Mouse (Mus musculus) CD4-positive, CD25-positive, alpha-beta regulatory T cell, adult 2 months (primary cell): ENCODE measurements around the gene Ilkap.

ENCODE experiments used
- DNase-seq: peaks from one replicate; pipeline ENCODE4 v3.0.0-alpha.2; 2012; ENCODE audit warnings: low read depth, low spot score

Gene Ilkap

GRCm38 (mm10) chr1:91356105-91356504 is 42.5 kb downstream of the Ilkap start:
- no peak for DNase-seq

GRCm38 (mm10) chr1:91352277-91352676 is 46.3 kb downstream of the Ilkap start:
- DNase-seq, result no peak

DNA sequence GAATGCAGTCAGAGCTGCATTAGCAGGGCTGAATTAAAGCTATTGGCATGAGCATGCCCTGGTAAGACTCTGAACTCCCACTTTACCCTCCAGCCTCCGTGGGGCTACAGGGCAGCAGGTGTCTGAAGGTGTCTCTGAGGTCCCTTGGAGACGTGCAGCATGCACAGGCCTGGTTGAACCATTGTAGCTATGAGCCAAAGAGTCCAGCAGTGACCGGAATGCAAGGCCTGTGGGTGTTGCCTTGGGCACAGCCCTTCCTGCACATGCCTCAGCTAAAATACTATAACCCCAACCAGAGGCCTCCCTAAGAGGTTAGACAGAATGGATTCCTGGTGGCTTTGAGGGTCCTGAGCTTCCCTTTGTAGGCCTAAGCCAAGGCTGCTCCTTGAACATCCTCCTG is 47.4 kb downstream of the Ilkap start:
- DNase-seq, result no peak

DNA sequence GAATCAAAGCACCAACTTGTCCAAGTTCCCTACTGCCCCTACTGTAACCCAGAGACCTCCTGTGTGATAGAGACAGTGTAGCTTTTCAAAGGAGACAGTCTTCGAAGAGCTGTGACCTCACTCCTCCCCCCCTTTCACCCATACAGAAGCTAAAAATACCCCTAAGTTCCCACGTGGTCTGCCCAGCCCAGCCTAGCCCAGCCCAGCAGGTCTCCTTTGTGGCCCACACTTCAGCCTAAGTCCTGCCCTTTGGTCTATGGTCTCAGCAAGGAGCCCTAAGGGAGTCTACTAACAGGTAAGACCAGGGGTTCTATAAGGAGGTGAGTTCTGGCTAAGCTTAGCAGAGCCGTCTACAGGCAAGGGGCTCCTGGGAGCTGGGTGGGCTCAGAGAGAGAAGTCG is 47.8 kb downstream of the Ilkap start, which contains the start of gene Klhl30:
Gene Klhl30 (plus strand): TSS at position 176 of the 400 bp plus-strand sequence.
- no peak for DNase-seq

DNA sequence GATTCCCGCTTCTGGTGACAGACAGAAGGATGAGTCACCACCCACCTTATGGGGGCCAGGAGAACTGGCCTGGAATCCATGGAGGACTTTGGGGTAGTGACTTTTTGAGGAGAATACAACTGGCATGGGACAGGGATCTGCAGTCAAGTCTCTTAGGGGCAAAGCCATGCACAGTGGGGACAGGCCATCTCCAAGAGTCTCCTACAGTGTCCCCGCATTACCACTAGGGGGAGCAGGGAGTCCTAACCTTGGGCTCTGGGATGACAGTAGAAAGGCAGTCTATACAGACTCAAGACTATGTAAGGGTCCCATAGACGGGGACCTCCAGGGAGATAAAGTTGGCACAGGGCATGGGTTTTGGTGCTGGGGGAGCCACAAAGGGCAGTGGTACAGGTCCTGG is 51.7 kb downstream of the Ilkap start:
- DNase-seq, result peak; percentile 76

- no peak for DNase-seq
Measured at GRCm38 (mm10) chr1:91344921-91345685, 53.5 kb downstream of the Ilkap start.

GRCm38 (mm10) chr1:91344001-91344400 is 54.6 kb downstream of the Ilkap start:
- no peak for DNase-seq

- no peak for DNase-seq
Measured at GRCm38 (mm10) chr1:91337355-91337754, 61.3 kb downstream of the Ilkap start.

- no peak for DNase-seq
Measured at GRCm38 (mm10) chr1:91333582-91333981, 65.0 kb downstream of the Ilkap start.

DNA sequence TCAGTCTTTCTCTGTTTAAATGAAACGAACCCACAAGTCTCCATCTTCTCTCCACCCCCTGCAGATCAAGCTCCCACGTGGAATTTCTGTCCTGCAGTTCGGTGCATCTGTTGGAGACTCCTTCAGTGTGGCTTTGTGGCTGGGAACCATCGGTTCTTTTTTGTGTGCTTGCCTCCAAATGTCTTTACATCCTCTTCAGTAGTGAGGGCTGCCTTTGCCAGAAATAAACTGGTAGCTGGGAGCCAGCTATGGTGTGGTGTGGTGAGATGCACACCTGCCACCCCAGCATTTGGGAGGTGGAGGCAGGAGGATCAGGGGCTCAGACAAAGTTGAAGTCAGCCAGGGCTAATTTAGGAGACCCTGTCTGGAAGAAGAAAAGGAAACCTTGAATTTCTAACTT is 66.5 kb downstream of the Ilkap start:
- no peak for DNase-seq

GRCm38 (mm10) chr1:91325488-91326042 is 73.0 kb downstream of the Ilkap start:
- no peak for DNase-seq

DNA sequence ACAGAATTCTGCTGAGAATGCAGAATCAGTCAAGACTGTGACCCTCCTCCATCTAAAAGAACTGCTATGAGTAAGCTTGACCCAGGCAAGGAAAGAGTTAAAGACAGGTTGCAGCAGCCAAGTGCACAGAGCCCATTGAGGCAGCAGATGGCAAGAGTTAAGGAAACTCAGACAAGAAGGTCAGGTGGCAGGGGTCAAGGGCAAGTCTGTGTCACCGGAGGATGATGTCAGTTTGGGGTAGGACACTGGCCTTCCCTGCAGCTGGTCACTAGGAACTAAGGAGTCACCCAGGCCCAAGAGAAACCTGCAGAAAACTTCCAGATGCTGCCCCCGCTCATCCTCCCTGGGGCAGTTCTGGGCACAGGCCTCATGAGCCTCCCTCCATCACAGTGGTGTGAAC is 74.0 kb downstream of the Ilkap start:
- no peak for DNase-seq
